Mouse (Mus musculus) embryo, embryonic 10.5 days (tissue): ENCODE data around the gene Rlbp1.
A peak's percentile ranks its signal among the peaks of the same experiment; 100 is the strongest.

Experiments used
- DNase-seq: peaks from one replicate; pipeline ENCODE4 v3.0.0-alpha.2; 2015; ENCODE audit warnings: low spot score

The Rlbp1 gene

DNA sequence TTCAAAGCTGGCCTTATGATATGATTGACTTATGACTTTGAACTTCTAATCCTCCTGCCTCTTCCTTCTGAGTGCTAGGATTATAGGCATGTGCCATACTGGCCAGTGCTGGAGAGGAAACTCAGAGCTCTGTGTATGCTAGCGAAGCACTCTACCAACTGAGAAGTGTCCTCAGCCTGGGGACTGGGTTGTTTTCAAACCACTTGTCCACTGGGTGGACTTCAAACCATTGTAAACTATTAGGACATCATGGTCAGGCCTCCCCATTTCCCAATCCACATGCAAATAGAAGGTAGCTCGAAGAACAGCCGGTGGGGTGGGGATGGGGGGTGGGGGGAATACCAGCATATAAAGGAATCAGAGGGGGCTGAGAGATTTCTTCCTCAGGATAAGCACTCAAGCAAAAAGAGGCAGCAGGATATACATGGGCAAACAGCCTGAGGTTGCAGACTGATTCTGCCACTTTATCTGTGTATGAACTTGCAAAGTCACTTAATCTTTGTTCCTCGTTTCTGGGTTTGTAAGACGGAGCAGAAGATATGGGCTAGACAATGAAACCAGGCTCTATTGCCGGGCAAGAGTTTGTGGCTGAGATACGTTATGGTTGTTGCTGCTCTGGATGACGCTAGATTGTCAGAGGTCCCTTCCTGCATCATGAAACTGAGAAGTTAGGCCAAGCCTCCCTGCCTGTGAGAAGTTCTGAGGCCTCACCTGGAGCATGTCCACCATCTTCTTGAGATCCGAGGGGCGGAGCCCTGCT is 10.2 kb downstream of the Rlbp1 start:
- no peak for DNase-seq

DNA sequence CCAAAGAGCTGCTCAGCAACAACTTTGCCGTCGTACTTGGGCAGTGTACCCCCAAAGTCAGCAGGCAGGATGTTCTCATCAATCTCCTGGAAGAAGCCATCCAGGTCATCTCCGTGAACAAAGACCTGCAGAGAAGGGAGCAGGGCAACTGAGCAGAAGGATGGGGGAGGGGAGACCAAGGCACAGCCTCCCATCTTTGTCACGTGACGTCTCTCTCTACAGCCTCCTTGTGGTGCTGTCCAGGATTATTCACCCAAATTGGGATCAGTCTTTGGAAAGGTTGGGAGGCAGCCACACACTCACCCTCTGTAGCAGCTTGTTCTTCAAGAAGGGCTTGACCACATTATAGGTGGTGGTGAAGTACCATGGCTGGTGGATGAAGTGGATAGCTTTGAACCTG is 11.3 kb downstream of the Rlbp1 start:
- DNase-seq = no peak

DNA sequence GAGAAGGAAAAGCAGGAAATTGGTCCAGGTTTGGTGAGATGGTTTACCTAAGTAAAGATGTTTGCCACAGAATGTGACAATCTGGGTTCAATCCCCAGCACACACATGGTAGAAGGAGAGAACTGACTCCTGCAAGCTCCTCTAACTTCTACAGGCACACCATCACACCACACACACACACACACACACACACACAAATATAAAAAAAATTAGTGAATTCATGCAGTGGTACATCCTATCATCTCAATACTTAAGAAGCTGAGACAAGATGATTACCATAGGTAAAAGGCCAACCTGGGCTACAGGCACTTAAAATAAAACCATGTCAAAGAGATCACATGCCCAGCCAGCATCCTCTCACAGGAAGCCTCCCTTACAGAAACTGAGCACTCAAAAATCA is 12.8 kb downstream of the Rlbp1 start:
- no peak for DNase-seq

DNA sequence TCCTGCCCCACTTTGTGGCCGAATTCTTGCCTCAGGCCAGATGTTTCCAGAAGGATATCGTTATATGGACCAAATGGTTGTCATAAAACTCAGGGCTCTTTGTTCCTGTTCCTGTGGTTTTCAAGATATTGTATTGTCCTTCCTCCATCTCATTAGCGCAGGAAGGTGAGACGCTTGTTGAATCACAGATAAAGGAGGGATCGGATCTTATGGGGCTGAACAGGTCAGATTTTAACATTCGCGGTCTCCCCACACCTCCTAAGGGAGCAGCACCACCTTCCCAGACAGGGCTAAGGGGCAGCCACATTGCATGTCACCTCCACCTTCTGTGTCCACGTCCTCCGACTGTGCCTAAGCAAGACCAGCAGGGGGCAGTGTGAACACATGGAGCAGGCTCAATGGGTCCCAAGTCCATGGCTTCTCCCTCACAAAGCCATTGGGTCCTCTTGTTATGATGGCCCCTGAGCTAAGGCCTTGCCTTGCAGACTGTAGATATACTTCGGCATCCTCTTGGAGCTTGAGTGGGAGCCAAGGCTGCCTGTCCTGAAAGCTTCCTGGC is 15.4 kb downstream of the Rlbp1 start:
- DNase-seq = peak; percentile 88

DNA sequence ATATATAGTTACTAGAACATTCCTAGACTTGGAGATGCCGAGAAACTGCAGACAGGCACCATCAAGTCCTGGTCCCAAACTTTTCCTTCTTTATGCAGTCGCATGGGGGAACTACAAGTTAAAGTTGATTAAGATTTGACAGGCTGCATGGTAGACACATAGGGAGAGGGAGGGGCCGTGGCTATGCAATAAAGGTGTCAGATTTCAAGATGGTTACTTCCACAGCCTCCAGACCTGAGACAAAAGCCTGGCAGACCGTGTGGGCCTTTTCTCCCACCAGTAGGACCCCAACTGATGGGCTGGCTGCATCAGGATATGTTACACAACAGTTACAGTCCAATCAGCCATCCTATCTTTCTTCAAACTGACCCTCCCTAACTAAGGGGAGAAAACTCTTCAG is 17.4 kb downstream of the Rlbp1 start:
- DNase-seq = peak; percentile 36

DNA sequence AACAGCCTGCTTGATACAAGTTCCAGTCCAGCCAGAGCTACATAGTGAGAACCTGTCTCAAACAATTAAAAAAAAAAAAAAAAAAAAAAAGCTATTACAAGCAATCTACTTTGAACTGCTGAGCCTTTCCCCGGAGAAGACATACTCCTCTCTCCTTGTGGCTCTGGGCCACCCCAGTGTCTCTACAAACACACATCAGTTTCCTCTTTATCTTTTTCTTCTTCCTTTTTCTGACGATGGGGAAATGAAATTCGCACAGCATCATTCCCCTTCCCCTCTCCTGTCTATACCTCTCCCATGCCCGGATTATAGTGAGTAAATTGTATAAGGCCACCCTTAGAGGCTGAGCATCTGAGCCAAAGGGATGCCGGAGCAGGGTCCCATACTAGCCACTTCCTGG is 18.2 kb downstream of the Rlbp1 start:
- no peak for DNase-seq

DNA sequence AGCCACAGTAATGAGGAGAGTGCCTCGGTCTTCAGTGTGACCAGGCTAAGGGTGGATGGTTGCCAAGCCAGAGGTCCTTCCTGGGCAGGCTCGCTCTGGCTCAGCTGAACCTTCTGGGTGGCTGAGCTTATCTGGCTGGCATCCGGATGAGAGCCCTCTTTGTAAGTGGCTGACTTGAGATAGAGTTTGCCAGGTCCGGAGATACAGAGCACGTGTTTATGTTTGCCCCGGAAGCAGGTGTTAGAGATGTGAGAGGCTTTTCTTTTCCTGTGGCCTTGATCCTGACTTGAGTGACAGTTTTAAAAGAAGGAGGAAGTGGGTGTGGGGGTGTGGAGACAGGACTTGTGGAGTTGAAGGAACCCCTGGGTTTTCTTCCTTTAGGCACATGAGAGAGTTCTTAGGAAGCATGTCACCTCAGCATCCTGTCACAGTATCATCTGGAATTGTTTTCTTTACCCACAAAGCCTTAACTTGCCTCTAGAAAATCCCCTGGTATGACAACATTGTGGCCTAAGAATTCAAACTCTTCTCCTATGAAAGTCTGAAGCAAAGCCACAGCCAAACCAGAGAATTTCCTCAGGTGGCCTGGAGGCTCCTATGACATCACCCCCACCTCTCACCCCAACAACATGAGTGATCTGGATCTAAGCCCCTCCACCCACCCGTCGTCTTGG is 23.3 kb downstream of the Rlbp1 start:
- DNase-seq = no peak

DNA sequence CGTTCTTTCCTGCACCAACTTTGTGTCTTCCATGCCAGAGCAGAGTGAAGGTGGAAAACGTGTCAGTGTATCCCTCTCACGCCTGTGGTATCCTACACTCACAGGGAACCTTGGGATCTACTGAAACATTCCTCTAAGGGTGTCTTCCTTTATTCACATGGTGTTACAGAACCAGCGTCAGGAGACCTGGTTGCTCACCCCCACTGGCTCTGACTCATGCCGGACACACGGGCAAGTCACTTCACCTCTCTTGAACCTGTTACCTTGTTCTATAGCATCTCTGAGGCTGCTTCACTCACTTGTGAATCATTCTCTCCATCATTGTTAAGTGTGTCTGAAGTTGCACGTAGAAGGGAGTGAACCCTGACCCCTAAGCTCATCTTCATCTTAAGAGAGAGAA is 24.0 kb downstream of the Rlbp1 start:
- DNase-seq = no peak

DNA sequence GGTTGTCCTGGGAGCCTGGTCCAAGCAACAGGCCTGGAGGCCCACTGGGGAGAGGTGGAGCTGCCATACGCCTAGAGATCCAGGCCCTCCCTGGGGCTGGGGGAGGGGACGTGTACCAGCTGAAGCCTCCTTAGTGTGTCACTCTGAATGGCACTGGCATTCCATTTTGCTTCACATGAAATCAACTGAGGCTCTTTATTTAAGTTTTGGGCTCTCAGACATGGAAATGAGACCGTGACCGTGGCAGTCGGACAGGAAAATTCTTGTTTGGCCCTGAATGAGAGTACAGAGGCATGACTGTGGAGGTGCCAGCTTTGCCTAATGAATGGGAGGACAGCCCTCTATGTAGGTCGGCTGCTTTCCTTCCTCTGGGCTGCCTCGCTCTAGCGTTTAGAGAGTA is 24.6 kb downstream of the Rlbp1 start:
- no peak for DNase-seq

DNA sequence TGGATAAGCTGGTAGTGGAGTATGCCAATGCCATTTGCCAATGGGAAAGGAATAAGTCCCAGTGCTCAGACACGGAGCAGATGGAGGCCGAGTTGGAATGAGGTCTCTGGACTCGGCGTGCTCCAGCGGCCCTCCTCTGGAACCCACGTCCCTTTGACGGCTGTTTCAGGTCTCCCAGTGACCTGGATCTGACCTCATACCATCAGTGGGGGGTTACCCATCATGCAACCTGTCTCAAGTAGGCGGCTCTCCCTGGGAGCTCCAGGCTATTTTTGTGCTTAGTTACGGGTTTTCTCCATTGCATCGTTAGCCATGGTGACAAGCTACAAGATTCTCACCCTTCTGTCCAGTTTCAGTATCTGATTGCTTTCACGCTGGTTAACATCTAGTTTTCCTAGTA is 26.8 kb downstream of the Rlbp1 start:
- no peak for DNase-seq

DNA sequence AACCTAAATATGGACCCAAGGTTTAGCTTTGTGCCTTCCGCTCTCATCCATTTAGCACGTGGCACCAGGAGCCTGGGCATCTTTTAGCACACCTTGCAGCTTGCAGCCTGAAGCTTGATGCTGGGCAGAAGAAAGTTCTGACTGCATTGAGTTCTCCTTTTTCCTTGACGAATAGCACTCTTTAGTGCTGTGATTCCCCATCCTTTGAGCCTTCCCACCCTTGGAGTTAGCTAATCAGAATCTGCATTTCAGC is 27.7 kb downstream of the Rlbp1 start:
- no peak for DNase-seq

DNA sequence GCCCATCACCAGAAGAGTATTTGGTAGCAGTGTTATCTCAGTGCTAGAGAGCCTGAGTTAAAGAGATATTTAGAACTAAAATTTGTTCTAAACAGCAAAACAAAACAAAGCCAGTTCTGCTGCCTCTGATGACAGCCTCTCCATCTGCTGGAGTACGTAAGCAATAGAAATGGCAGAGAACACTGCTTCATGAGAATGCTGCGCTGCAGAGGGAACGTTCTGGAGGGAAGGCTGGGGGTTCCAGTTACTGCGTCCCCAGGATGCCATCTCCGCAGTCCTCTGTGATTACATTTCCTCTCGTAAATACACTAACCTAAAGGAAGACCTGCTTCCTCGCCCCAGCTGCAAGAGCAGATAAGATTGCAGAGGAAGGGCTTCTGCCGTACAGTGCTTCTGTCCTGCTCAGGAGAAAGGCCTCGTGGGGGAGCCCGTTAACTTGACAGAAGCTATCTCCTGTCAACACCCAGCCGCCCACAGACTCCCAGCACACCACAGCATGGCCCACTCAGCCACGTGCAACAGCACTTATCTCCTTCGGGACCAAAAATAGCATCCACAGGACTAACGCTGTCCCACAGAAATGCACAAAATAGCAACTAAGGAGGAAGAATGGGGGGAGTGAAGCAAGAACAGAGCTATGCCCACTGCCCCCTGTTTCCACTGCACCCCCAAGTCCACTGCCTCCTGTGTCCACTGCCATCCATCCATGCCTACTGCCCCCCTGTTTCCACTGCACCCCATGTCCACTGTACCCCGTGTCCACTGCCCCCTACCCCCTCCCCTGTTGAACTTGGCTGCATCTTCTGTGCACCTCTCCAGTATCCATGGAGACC is 28.3 kb downstream of the Rlbp1 start:
- no peak for DNase-seq

DNA sequence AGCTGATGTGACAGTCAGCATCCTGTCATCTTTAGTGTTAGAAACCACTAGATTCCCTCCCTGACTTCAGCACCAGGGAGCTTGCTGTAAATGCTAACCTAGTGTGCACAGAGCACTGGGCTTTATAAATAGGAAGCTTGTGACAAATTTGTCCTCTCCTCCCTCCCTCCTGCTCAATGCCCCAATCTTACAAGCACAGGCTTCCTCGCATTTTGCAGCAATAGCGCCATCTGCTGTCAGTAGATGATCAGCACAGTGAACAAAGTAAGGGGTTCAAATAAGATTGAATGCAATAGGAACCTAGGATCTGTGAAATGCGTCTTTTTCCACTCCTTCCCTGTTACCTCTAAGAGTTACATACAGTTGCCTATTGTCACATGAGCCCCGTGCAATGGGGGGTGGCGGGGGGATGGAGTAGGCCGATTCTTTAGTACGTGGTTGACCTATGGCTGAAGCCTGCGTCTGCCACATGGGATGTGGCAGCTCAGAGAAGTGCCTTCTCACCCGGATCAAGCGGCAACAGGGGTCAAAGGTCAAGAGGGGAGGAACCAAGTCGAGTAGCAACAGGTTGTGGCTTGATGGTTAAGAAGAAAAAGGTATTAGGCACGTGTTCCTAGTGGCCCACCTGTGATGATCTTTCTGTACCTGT is 37.0 kb downstream of the Rlbp1 start:
- peak; percentile 89 for DNase-seq

DNA sequence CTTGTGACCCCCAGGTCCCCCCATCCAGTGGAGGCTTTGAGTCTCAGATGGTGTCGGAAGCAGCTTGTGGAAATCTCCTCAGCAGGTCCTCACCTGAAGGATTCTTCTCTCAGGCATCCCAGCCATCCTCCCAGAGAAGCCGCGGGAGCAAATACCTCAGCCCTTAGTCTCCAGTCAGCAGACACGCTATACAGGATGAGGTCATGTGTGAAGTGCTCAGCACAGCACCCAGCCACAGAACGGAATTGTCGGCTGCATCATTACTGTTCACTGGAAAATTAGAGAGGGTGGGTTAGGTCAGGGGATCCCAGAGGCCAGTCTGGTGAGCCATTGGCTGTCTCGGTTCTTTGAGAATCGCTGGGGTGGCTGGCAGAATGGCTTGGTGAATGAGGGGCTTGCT is 38.0 kb downstream of the Rlbp1 start:
- no peak for DNase-seq

DNA sequence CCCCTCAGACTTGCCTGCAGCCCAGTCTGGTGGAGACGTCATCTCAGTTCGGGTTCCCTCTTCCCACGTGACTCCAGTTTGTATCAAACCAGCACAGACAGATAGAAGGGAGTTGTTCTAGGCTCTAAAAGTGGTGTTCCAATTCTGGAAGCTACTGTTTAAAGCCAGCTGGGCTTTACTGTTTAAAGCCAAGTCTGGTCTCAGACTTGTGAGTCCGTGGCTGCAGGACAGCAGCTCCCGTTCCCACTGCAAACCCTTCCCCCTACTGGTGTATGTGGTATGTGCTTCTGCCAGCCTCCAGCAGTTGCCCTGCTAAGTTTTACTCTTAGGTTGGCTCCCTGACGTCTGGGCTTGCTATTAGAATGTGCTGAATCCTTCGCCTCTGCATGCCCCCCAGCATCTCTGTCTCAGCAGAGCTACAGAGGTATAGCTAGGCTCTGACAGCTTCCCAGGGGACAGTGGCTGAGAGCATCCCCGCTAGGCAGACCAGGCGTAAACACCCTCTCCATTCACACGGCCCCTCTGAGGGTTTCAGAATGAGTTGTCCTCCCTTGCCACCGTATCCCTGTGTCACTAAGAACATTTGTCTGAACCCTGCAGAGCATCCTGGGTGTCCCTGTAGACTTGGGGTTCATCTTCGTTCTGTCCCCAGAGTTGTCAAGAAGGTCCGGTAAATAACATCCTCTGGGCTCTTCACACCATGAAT is 39.6 kb downstream of the Rlbp1 start:
- DNase-seq = no peak

DNA sequence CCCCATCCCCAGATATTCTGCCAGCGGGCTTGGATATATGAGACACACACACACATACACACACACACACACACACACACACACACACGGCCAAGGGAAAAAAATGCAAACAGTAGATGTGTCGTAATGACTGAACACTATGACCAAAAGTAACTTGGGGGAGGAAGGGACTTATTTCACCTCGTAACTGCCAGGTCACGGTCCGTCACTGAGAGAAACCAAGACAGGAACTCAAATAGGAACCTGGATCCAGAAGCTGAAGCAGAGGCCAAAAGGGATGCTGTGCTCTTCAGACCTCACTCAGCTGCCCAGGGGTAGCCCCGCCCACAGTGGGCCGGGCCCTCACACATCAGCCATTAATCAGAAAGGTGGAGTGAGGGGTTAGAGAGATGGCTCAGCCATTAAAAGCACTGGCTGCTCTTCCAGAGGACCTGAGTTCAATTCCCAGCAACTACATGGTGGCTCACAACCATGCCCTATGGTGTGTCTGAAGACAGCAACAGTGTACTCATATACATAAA is 40.2 kb downstream of the Rlbp1 start:
- no peak for DNase-seq

DNA sequence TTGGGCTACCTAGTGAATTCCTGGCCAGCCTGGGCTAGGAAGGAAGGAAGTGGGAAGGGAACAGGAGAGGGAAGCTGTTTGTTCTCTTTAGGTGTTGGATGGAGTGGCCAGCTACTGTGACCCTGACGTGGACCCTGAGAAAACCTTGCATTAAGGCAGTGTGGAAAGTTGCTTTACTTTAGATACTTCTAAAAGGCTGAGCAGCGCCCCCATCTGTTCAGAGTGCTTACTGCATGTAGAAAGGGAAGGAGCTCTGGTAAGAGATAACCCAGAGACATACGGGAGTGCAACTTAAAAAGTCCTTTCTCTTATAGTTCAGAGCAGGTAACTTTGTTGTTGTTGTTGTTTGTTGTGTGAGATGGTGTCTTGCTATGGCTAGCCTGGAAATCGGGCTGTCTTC is 40.9 kb downstream of the Rlbp1 start:
- peak; percentile 79 for DNase-seq

DNA sequence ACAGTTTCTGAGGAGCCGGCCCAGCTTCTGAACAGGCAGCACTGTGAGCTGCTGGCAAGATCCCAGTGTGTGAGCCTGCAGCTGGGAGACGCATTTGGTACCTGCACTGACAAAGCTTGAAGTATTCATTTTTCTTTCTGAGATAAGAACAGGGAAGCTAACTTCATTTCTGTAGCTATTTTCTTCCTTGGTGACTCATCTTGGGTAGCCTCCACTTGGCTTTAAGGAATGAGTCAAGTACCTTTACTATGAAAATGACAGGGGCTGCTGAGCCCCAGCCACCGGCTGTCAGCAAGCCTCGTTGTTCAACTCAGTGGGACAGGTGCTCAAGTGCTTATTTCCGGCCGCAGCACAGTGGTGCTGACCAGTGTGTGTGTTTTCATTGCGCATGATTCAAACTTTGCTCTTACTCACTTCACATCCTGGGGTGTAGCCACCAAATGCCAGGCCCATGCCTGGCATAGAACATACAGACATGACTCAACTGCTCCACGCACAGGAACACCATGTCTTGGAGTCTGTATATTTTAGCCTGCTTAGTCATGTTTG is 50.4 kb downstream of the Rlbp1 start:
- no peak for DNase-seq

DNA sequence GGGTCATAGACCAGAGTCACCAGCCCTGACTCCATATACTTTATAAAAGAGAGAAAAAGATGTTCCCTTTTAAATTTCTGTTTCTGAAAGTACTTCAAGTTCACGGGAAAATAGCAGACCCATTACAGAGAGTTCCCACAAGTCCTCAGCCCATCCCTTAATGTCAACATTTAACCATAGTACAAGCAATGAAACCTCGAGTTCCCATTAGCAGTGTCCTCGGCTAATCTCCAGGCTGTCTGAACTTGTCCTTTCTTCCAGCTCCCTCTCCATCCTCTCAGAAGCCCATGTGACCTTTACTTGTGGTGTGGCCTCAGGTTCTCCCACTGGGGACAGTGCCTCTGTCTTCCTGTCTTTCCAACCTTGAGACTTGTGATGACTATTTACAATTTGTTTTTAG is 53.4 kb downstream of the Rlbp1 start:
- DNase-seq = no peak

DNA sequence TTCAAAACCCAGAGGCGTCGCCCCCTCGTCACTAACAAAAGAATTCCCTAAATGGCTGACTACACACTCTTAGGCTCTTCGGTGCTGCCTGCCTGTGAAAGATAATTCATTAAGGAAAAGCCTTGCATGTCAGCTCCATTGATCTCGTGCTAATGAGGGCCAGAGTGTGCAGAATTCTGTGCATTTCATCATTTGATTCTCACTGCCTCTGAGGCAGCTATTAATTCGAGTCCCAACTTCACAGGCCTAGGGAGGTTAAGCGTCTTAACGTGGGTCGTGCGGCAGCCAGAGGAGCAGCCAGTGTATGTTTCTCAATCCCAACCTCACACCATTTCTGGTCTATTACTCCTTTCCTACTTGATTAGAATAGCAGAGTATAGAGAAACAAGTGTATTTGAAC is 55.7 kb downstream of the Rlbp1 start:
- no peak for DNase-seq

DNA sequence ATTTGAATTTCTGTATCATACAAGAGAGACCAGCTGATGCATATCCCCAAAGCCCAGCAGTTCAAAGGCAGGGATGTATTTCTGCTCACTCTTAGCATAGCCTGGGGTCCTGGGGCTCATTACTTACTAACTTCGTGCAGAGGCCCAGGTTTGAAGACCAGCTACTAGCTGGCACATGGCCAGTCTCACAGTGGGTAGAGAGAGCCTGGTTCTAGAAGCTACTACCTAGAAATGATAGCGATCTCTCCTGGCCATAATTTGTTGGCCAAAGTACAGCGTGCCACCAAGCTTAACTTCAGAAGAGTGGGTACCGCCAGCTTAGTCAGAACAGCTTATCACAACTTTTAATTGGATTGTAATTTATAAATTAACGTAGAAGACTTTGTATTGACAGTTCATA is 58.1 kb downstream of the Rlbp1 start:
- DNase-seq = no peak
